Mouse (Mus musculus) large intestine, adult 2 months (tissue): ENCODE measurements around the gene Tmem104. TPM values are rescaled to one million over a fixed set of nuclear protein-coding genes. Genes with fewer than 3 reads are reported as not detected.

Experiments
- DNase-seq: peaks from one replicate; pipeline ENCODE4 v3.0.0-alpha.2; 2012; ENCODE audit warnings: low read depth, low spot score
- WGBS: fragments of 180-500 bp; shearing (Covaris S2); methylation state at CpG from one replicate; pipeline ENCODE4 v1.1.7; 2018; 5-methylcytosine and 5-hydroxymethylcytosine counted together
- polyA plus RNA-seq: library from polyadenylated mRNA; depleted of rRNA; stranded (reverse); fragments of >200 nt; gene quantifications from 2 replicates; pipeline ENCODE4 v1.2.3, GENCODE M21; 2012; rRNA removed

Tmem104 gene
- polyA plus RNA-seq, 1 experiment = 7.9 TPM

DNA sequence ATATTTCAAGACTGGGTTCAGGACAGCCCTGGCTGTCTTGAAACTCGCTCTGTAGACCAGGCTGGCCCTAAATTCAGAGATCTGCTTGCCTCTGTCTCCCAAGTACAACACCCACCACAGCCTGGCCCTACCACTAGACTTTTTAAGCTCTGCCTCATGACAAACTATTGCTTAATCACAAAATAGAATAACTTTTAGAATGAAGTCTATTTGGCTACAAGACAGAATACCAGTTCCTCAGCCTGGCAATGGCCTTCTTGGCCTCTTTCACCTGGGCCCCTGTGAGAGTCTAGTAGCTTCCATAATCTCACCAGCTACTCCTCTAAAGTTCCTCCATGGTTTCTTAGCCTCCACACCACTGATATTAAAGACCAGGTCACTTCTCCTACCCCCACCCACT is 103.0 kb downstream of the Tmem104 start:
- WGBS = 91% methylated on average over 1 of the region's 1 CpGs
- no peak for DNase-seq

GRCm38 (mm10) chr11:115290919-115291318 is 103.6 kb downstream of the Tmem104 start:
- 34% methylated on average over 6 of the region's 6 CpGs for WGBS
- no peak for DNase-seq

GRCm38 (mm10) chr11:115291503-115291902 is 104.2 kb downstream of the Tmem104 start:
- no peak for DNase-seq
- WGBS = 81% methylated on average over 10 of the region's 10 CpGs

DNA sequence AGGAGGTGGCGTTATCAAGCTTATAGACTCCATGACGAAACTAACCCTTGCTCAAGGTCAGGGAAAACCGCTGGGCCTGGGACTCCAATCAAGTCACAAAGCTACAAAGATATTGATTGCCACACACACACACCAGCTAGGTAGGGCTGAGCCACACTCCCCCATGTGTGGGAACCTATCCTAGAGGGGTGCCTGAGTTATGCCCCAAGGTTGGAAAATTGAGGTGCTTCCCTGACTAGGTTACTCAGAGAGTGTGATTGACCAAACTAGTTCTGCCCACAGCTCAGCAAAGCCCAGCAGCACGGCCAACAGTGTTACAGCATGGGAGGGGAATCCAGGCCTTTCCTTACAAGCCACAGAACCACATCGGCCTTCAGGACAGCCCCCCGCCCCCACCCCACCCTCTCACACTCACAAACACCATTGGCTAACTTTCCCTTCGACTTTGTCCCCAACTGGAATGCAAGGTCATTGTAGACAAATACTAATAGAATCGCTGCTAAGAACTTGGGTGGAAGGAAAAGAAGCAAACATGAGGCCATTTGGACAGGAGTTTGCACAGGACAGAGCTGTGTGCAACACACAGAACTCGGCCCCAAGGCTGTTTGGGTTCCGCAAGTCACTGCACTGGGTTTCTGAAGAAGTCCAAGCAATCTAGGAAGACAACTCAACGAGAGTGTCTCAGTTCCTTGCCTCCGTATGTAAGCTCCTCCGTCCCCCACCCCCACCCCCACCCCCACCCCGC is 105.5 kb downstream of the Tmem104 start:
- no peak for DNase-seq
- 52% methylated on average over 14 of the region's 14 CpGs for WGBS

- DNase-seq = no peak
- 87% methylated on average over 11 of the region's 11 CpGs for WGBS
Measured at GRCm38 (mm10) chr11:115295939-115296338, 108.7 kb downstream of the Tmem104 start.

Other genes with a start within 250 kb of the Tmem104 start
- 0.63 and 1.2 TPM in 2 replicates for gene Cd300c, start 218.3 kb upstream of the Tmem104 start, polyA plus RNA-seq
- 1.6 and 2.3 TPM in 2 replicates for gene Cd300ld, start 197.6 kb upstream of the Tmem104 start, polyA plus RNA-seq
- 8.0 and 10.1 TPM in 2 replicates for gene Cd300c2, start 185.6 kb upstream of the Tmem104 start, polyA plus RNA-seq
- not detected in 2 replicates for gene Cd300ld2, start 171.3 kb upstream of the Tmem104 start, polyA plus RNA-seq
- gene Cd300ld4, start 160.5 kb upstream of the Tmem104 start, polyA plus RNA-seq = 0.29 TPM in 1 of 2 replicates, not detected in the other
- gene Cd300ld5, start 149.7 kb upstream of the Tmem104 start, polyA plus RNA-seq = 0.89 TPM in 1 of 2 replicates, not detected in the other
- gene Cd300ld3, start 139.1 kb upstream of the Tmem104 start, polyA plus RNA-seq = 2.9 and 3.7 TPM in 2 replicates
- gene Cd300e, start 125.3 kb upstream of the Tmem104 start, polyA plus RNA-seq = 0.19 and 0.59 TPM in 2 replicates
- 3.5 and 4.5 TPM in 2 replicates for gene Rab37, start 96.1 kb upstream of the Tmem104 start, polyA plus RNA-seq
- 4.8 and 6.3 TPM in 2 replicates for gene Cd300lf, start 53.5 kb upstream of the Tmem104 start, polyA plus RNA-seq
- 492 and 733 TPM in 2 replicates for gene Slc9a3r1, start 24.1 kb upstream of the Tmem104 start, polyA plus RNA-seq
- 25.3 and 25.4 TPM in 2 replicates for gene Nat9, start 372 bp downstream of the Tmem104 start, polyA plus RNA-seq
- 0.04 TPM in 2 replicates for gene Grin2c, start 79.8 kb downstream of the Tmem104 start, polyA plus RNA-seq
- 10.0 and 11.8 TPM in 2 replicates for gene Fdxr, start 89.6 kb downstream of the Tmem104 start, polyA plus RNA-seq
- 0.51 and 0.53 TPM in 2 replicates for gene Fads6, start 110.2 kb downstream of the Tmem104 start, polyA plus RNA-seq
- 0.05 and 0.63 TPM in 2 replicates for gene Otop2, start 119.7 kb downstream of the Tmem104 start, polyA plus RNA-seq
- 0.02 and 0.11 TPM in 2 replicates for gene Ush1g, start 134.6 kb downstream of the Tmem104 start, polyA plus RNA-seq
- gene Otop3, start 147.2 kb downstream of the Tmem104 start, polyA plus RNA-seq = 0.06 and 0.12 TPM in 2 replicates
- 25.7 and 34.6 TPM in 2 replicates for gene Hid1, start 180.3 kb downstream of the Tmem104 start, polyA plus RNA-seq
- 4.0 and 4.2 TPM in 2 replicates for gene Cdr2l, start 194.4 kb downstream of the Tmem104 start, polyA plus RNA-seq
- 77.6 and 92.0 TPM in 2 replicates for gene Mrpl58, start 216.3 kb downstream of the Tmem104 start, polyA plus RNA-seq
- gene Atp5h, start 232.5 kb downstream of the Tmem104 start, polyA plus RNA-seq = 177 and 188 TPM in 2 replicates
- gene Kctd2, start 232.6 kb downstream of the Tmem104 start, polyA plus RNA-seq = 24.2 and 29.0 TPM in 2 replicates